Mouse (Mus musculus) limb, embryonic 14.5 days (tissue): Measurements from ENCODE around the gene Becn1. TPM values are rescaled to one million over a fixed set of nuclear protein-coding genes. Genes with fewer than 3 reads are reported as not detected.
A peak's percentile ranks its signal among the peaks of the same experiment; 100 is the strongest.

Experiments used
- ATAC-seq: fragments of 200-750 bp; cut with Nextera tagmentation; 2 replicates; pipeline ENCODE4 v1.8.0; 2017; ENCODE audit warnings: low read depth, moderate number of reproducible peaks, moderate TSS enrichment; ENCODE audit not compliant: low FRiP score
- DNase-seq: peaks from one replicate; pipeline ENCODE4 v3.0.0-alpha.2; 2015; ENCODE audit warnings: low spot score
- H3K27ac ChIP-seq: fragments of 300-500 bp; sonication (generic); replicated peaks from 2 replicates; pipeline ENCODE4 v1.5.1; 2014; ENCODE audit warnings: low read depth, mild to moderate bottlenecking, low read length, moderate library complexity, mixed read lengths
- H3K27me3 ChIP-seq: fragments of 300-500 bp; sonication (generic); 2 replicates; pipeline ENCODE4 v1.6.1; 2014; ENCODE audit warnings: low read length, mixed read lengths; ENCODE audit not compliant: control insufficient read depth, insufficient read depth
- H3K36me3 ChIP-seq: fragments of 300-500 bp; sonication (generic); 2 replicates; pipeline ENCODE4 v1.6.1; 2014; ENCODE audit warnings: mild to moderate bottlenecking, low read length, moderate library complexity, mixed read lengths; ENCODE audit not compliant: control insufficient read depth, insufficient read depth
- H3K4me1 ChIP-seq: fragments of 300-500 bp; sonication (generic); 2 replicates; pipeline ENCODE4 v1.6.1; 2014; ENCODE audit warnings: antibody characterized with exemption, low read length, mixed read lengths; ENCODE audit not compliant: control insufficient read depth, insufficient read depth
- H3K4me2 ChIP-seq: fragments of 300-500 bp; sonication (generic); replicated peaks from 2 replicates; pipeline ENCODE4 v1.6.1; 2014; ENCODE audit warnings: low read depth, mild to moderate bottlenecking, low read length, moderate library complexity; ENCODE audit not compliant: severe bottlenecking
- H3K4me3 ChIP-seq: fragments of 300-500 bp; sonication (generic); replicated peaks from 2 replicates; pipeline ENCODE4 v1.5.1; 2014; ENCODE audit warnings: low read length
- H3K9ac ChIP-seq: fragments of 300-500 bp; sonication (generic); 2 replicates; pipeline ENCODE4 v1.6.1; 2014; ENCODE audit warnings: mild to moderate bottlenecking, low read depth, low read length, moderate library complexity; ENCODE audit not compliant: severe bottlenecking
- H3K9me3 ChIP-seq: fragments of 300-500 bp; sonication (generic); 2 replicates; pipeline ENCODE4 v1.6.1; 2016; ENCODE audit warnings: low read length; ENCODE audit not compliant: control insufficient read depth
- POLR2A ChIP-seq: fragments of 200-500 bp; IDR thresholded peaks from 2 replicates; pipeline ENCODE4 v1.8.0; 2012; ENCODE audit warnings: inconsistent platforms, mild to moderate bottlenecking, moderate library complexity, borderline replicate concordance; ENCODE audit not compliant: insufficient read depth, insufficient read length; ENCODE audit errors: extremely low read depth
- WGBS: fragments of 180-500 bp; shearing (Covaris S2); extraction: QIAGEN DNeasy Blood & Tissue Kit; methylation state at CpG from one replicate; pipeline ENCODE4 v1.1.7; 2014; 5-methylcytosine and 5-hydroxymethylcytosine counted together
- polyA plus RNA-seq, 2 experiments: library from polyadenylated mRNA; depleted of rRNA in 1 of 2; stranded (reverse) in 1 of 2; unstranded in 1 of 2; fragments of >200 nt; fragmentation: Nextera tagmentation in 1 of 2; extraction: Ambion mirVana in 1 of 2; gene quantifications; 2 replicates each; pipeline versions ENCODE4 v1.2.1 to v1.2.3; 2012 to 2014

Gene Becn1
- polyA plus RNA-seq, 2 experiments: 86.5 to 118 TPM

DNA sequence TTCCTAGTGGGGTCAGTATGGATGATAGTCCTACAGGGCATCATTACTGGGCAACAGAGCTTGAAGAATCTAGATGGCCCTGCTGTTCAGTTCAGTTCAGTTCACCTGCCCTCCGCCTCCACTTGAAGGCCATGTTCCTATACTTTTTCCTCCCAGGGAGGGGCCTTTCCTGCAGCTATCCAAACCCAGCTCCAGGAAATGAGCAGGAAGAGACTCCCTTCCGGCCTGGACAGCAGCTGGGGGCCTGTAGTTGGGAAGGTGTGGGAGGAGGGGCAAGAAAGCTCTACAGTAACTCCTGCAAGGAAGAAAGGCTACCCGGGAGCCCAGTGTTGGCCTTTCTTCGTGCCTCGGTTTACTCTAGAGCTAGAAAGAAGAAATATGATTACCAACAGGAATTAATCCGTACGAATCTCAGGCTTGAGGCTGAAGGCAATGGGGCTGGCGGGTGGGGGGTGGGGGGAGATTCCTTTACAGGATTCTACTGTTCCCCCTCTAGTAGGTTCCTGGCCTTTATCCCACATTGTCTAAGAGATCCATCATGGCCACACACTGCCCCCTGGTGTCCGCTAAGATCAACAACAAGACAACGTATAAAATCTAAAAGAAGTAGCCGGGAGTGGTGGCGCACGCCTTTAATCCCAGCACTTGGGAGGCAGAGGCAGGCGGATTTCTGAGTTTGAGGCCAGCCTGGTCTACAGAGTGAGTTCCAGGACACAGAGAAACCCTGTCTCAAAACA is 53.7 kb downstream of the Becn1 start:
- Histone ChIP-seq H3K4me1 (peaks cover 19% of the 10 kb centered on the region), H3K36me3 (no peaks in the 10 kb centered on the region), H3K9me3 (no peaks in the 10 kb centered on the region), H3K9ac (no peak overlapping the region), H3K4me2 (no peak overlapping the region), H3K4me3 (no peak overlapping the region), H3K27ac (no peak overlapping the region), H3K27me3 (no peaks in the 10 kb centered on the region)
- TF ChIP-seq POLR2A: no peak
- no peak for ATAC-seq
- peak; percentile 73 for DNase-seq
- 32% methylated on average over 14 of the region's 14 CpGs for WGBS

GRCm38 (mm10) chr11:101247521-101248030 is 54.5 kb downstream of the Becn1 start:
- ATAC-seq: no peak
- H3K9ac ChIP-seq: no peak overlapping the region
- TF ChIP-seq POLR2A: no peak
- H3K4me2 ChIP-seq: no peak overlapping the region
- 84% methylated on average over 6 of the region's 6 CpGs for WGBS
- H3K27ac ChIP-seq: no peak overlapping the region
- no peaks in the 10 kb centered on the region for H3K27me3 ChIP-seq
- no peak for DNase-seq
- peaks cover 16% of the 10 kb centered on the region; the same call in 1 of the 2 replicates for H3K4me1 ChIP-seq
- H3K9me3 ChIP-seq: no peaks in the 10 kb centered on the region
- H3K36me3 ChIP-seq: no peaks in the 10 kb centered on the region
- no peak overlapping the region for H3K4me3 ChIP-seq

DNA sequence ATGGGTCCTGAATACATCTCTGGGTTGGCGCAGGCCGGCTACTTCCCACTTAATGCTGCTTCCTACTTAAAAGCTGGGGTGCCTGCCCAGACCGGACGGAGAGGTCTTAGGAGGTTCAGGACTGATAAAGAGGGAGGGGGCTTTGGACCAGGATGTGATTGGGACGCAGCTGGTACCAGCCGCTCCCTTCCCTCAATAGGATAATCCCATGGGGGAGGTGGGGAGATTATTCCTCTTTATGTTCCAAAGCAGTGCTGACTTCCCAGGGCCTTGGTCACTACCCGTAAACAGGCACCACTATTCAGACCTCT is 55.4 kb downstream of the Becn1 start:
- DNase-seq: no peak
- no peak for ATAC-seq
- 12% methylated on average over 7 of the region's 7 CpGs for WGBS

GRCm38 (mm10) chr11:101245855-101246701 is 56.0 kb downstream of the Becn1 start, which contains the start of gene Ramp2:
Gene Ramp2, plus strand, starts transcription at chr11:101246028.
- H3K9ac ChIP-seq: peak within 1 kb of the TSS; percentile 75
- H3K9me3 ChIP-seq: no peaks in the 10 kb centered on the region
- ATAC-seq (peak; percentile 62), DNase-seq (no peak)
- H3K4me2 ChIP-seq: peak within 1 kb of the TSS; percentile 97
- H3K27me3 ChIP-seq: no peaks in the 10 kb centered on the region
- no peaks in the 10 kb centered on the region for H3K36me3 ChIP-seq
- no peak for TF ChIP-seq POLR2A
- H3K4me1 ChIP-seq: peaks cover 14% of the 10 kb centered on the region; the same call in 1 of the 2 replicates
- H3K4me3 ChIP-seq: peak within 1 kb of the TSS; percentile 61
- H3K27ac ChIP-seq: 0 out of 2 replicates have a peak within 1 kb of the TSS, but pooled peaks have one; percentile 63
- under 1% methylated on average over 48 of the region's 63 CpGs for WGBS

More for the DNA sequence above, 55.4 kb downstream of the Becn1 start:
- Histone ChIP-seq H3K27ac (no peak overlapping the region), H3K4me3 (peak overlapping the region; percentile 61), H3K9ac (peak overlapping the region; percentile 75), H3K4me1 (peaks cover 14% of the 10 kb centered on the region; the same call in 1 of the 2 replicates), H3K36me3 (no peaks in the 10 kb centered on the region), H3K4me2 (peak overlapping the region; percentile 97), H3K9me3 (no peaks in the 10 kb centered on the region), H3K27me3 (no peaks in the 10 kb centered on the region)
- TF ChIP-seq POLR2A: no peak

DNA sequence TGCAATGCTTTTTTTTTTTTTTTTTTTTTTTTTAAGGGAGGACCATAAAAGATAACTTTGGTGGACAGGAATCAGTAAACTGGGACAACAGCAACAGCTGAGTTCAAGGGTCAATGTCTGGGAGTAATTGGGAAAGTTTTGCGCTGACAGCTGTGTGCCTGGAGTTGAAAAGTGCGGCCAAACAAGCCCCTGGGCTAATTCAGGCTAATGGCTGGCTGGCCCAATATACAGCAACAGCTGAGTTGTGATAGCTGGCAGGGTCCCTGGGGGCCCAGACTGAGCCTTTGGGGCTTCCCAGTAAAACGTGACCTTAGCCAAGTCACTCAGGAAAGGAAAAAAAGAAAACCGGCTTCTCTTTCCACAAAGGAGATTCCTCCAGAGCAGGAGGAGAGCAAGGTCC is 57.0 kb downstream of the Becn1 start:
- 6% methylated on average over 4 of the region's 4 CpGs for WGBS
- peaks cover 14% of the 10 kb centered on the region; the same call in 1 of the 2 replicates for H3K4me1 ChIP-seq
- no peak for TF ChIP-seq POLR2A
- DNase-seq: no peak
- ATAC-seq: no peak; the same call in 1 of the 2 replicates
- no peaks in the 10 kb centered on the region for H3K9me3 ChIP-seq
- 0 out of 2 replicates have a peak overlapping the region, but pooled peaks have one; percentile 61 for H3K4me3 ChIP-seq
- H3K27me3 ChIP-seq: no peaks in the 10 kb centered on the region
- no peak overlapping the region for H3K27ac ChIP-seq
- H3K4me2 ChIP-seq: peak overlapping the region; percentile 97; the same call in 1 of the 2 replicates
- no peak overlapping the region for H3K9ac ChIP-seq
- H3K36me3 ChIP-seq: no peaks in the 10 kb centered on the region
